Mouse (Mus musculus): Measurements from ENCODE around the gene Kcnh3. TPM values are rescaled to one million over a fixed set of nuclear protein-coding genes. Genes with fewer than 3 reads are reported as not detected.
A peak's percentile ranks its signal among the peaks of the same experiment; 100 is the strongest.
"Not testable (repeated sequence)": the region's sequence is repeated elsewhere in the genome, so short reads cannot be mapped to it uniquely, and the experiment has no call there.

Kcnh3 gene
- total RNA-seq, 2 experiments from 2014 or later, result not detected

- ATAC-seq (ENCODE audit: poor library complexity, severe bottlenecking), result no peak
Observed at GRCm38 (mm10) chr15:99238006-99238405, 13.3 kb downstream of the Kcnh3 start.

- no peak for ATAC-seq (ENCODE audit: poor library complexity, severe bottlenecking)
Observed at GRCm38 (mm10) chr15:99240129-99240528, 15.5 kb downstream of the Kcnh3 start.

- no peak for ATAC-seq (ENCODE audit: poor library complexity, severe bottlenecking)
Observed at GRCm38 (mm10) chr15:99241249-99241648, 16.6 kb downstream of the Kcnh3 start.

GRCm38 (mm10) chr15:99242045-99242444, 17.4 kb downstream of the Kcnh3 start:
- ATAC-seq (ENCODE audit: poor library complexity, severe bottlenecking), result no peak

GRCm38 (mm10) chr15:99246736-99247135, 22.1 kb downstream of the Kcnh3 start:
- not testable (repeated sequence) for ATAC-seq (ENCODE audit: poor library complexity, severe bottlenecking)

- no peak for ATAC-seq (ENCODE audit: poor library complexity, severe bottlenecking)
Observed at GRCm38 (mm10) chr15:99248972-99249371, 24.3 kb downstream of the Kcnh3 start.

GRCm38 (mm10) chr15:99249938-99250337, 25.3 kb downstream of the Kcnh3 start:
- no peak for ATAC-seq (ENCODE audit: poor library complexity, severe bottlenecking)

- ATAC-seq (ENCODE audit: poor library complexity, severe bottlenecking), result peak; percentile 8; the same call in 1 of the 2 replicates
Observed at GRCm38 (mm10) chr15:99251111-99251510, 26.4 kb downstream of the Kcnh3 start.

- ATAC-seq (ENCODE audit: poor library complexity, severe bottlenecking), result peak; percentile 96
Observed at GRCm38 (mm10) chr15:99251626-99252380, 27.1 kb downstream of the Kcnh3 start, which contains the start of gene Mcrs1. Mcrs1 (minus strand) TSS chr15:99251961.

GRCm38 (mm10) chr15:99252381-99253174, 27.9 kb downstream of the Kcnh3 start:
- peak; percentile 16; the same call in 1 of the 2 replicates for ATAC-seq (ENCODE audit: poor library complexity, severe bottlenecking)

- not testable (repeated sequence) for ATAC-seq (ENCODE audit: poor library complexity, severe bottlenecking)
Observed at GRCm38 (mm10) chr15:99253175-99253479, 28.5 kb downstream of the Kcnh3 start.

GRCm38 (mm10) chr15:99253772-99254171, 29.1 kb downstream of the Kcnh3 start:
- ATAC-seq (ENCODE audit: poor library complexity, severe bottlenecking), result no peak

- no peak for ATAC-seq (ENCODE audit: poor library complexity, severe bottlenecking)
Observed at GRCm38 (mm10) chr15:99254477-99255005, 29.9 kb downstream of the Kcnh3 start.

- no peak for ATAC-seq (ENCODE audit: poor library complexity, severe bottlenecking)
Observed at GRCm38 (mm10) chr15:99255241-99255749, 30.6 kb downstream of the Kcnh3 start.

- ATAC-seq (ENCODE audit: poor library complexity, severe bottlenecking), result peak; percentile 20; the same call in 1 of the 2 replicates
Observed at GRCm38 (mm10) chr15:99259167-99259729, 34.6 kb downstream of the Kcnh3 start.

GRCm38 (mm10) chr15:99259730-99260252, 35.1 kb downstream of the Kcnh3 start:
- ATAC-seq (ENCODE audit: poor library complexity, severe bottlenecking), result peak; percentile 95

GRCm38 (mm10) chr15:99262702-99263101, 38.0 kb downstream of the Kcnh3 start:
- ATAC-seq (ENCODE audit: poor library complexity, severe bottlenecking), result no peak

- no peak for ATAC-seq (ENCODE audit: poor library complexity, severe bottlenecking)
Observed at GRCm38 (mm10) chr15:99264363-99264762, 39.7 kb downstream of the Kcnh3 start.

GRCm38 (mm10) chr15:99265679-99266078, 41.0 kb downstream of the Kcnh3 start:
- ATAC-seq (ENCODE audit: poor library complexity, severe bottlenecking), result peak; percentile 99

GRCm38 (mm10) chr15:99276095-99276494, 51.4 kb downstream of the Kcnh3 start:
- ATAC-seq (ENCODE audit: poor library complexity, severe bottlenecking), result no peak

- no peak for ATAC-seq (ENCODE audit: poor library complexity, severe bottlenecking)
Observed at GRCm38 (mm10) chr15:99278271-99278670, 53.6 kb downstream of the Kcnh3 start.
